Mouse (Mus musculus) right cerebral cortex, postnatal 14 days (tissue): ENCODE results near the gene Sfxn3.
A peak's percentile ranks its signal among the peaks of the same experiment; 100 is the strongest.

Experiments
- DNase-seq: peaks from one replicate; pipeline ENCODE4 v3.0.0; 2022

Sfxn3 gene

GRCm38 (mm10) chr19:45048644-45049365, 1.5 kb downstream of the Sfxn3 start:
- DNase-seq, result no peak

GRCm38 (mm10) chr19:45049523-45049922, 2.2 kb downstream of the Sfxn3 start:
- DNase-seq, result no peak

- DNase-seq, result no peak
Observed at GRCm38 (mm10) chr19:45053451-45053850, 6.1 kb downstream of the Sfxn3 start.

- no peak for DNase-seq
Observed at GRCm38 (mm10) chr19:45054892-45055690, 7.8 kb downstream of the Sfxn3 start.

- DNase-seq, result no peak
Observed at GRCm38 (mm10) chr19:45056364-45056763, 9.1 kb downstream of the Sfxn3 start.

- DNase-seq, result no peak
Observed at GRCm38 (mm10) chr19:45056908-45057698, 9.8 kb downstream of the Sfxn3 start.

- no peak for DNase-seq
Observed at GRCm38 (mm10) chr19:45057724-45058112, 10.4 kb downstream of the Sfxn3 start.

GRCm38 (mm10) chr19:45058113-45058839, 11.0 kb downstream of the Sfxn3 start:
- peak; percentile 82 for DNase-seq

GRCm38 (mm10) chr19:45058841-45059240, 11.5 kb downstream of the Sfxn3 start:
- DNase-seq, result no peak

- peak; percentile 24 for DNase-seq
Observed at GRCm38 (mm10) chr19:45063565-45064292, 16.4 kb downstream of the Sfxn3 start.

GRCm38 (mm10) chr19:45065226-45065625, 17.9 kb downstream of the Sfxn3 start:
- no peak for DNase-seq

GRCm38 (mm10) chr19:45067170-45067569, 19.9 kb downstream of the Sfxn3 start:
- no peak for DNase-seq

- no peak for DNase-seq
Observed at GRCm38 (mm10) chr19:45067758-45068510, 20.6 kb downstream of the Sfxn3 start.

GRCm38 (mm10) chr19:45073871-45074542, 26.7 kb downstream of the Sfxn3 start:
- peak; percentile 87 for DNase-seq

- peak; percentile 93 for DNase-seq
Observed at GRCm38 (mm10) chr19:45074580-45075322, 27.4 kb downstream of the Sfxn3 start, which contains the start of gene Kazald1. Gene Kazald1, plus strand, starts transcription at chr19:45075241.

GRCm38 (mm10) chr19:45075323-45076035, 28.2 kb downstream of the Sfxn3 start:
- no peak for DNase-seq

GRCm38 (mm10) chr19:45076036-45076575, 28.8 kb downstream of the Sfxn3 start:
- DNase-seq, result no peak
